Mouse (Mus musculus): ENCODE results near the gene Fgd2. TPM values are rescaled to one million over a fixed set of nuclear protein-coding genes. Genes with fewer than 3 reads are reported as not detected.
A peak's percentile ranks its signal among the peaks of the same experiment; 100 is the strongest.

Gene Fgd2
- total and polyA plus RNA-seq, 2 experiments from 2014 or later = 10.9 to 14.7 TPM

- DNase-seq (ENCODE audit: low spot score) (no peak), ATAC-seq (no peak)
- 0 out of 2 replicates have a peak, but pooled peaks cover 1% of the 10 kb centered on the region for H3K4me1 ChIP-seq (ENCODE audit: insufficient read depth, low read length)
- H3K36me3 ChIP-seq (ENCODE audit: insufficient read depth, low read length) = no peaks in the 10 kb centered on the region
- no peaks in the 10 kb centered on the region for H3K9me3 ChIP-seq (ENCODE audit: low read length)
- no peaks in the 10 kb centered on the region for H3K27me3 ChIP-seq (ENCODE audit: insufficient read depth, low read length)
- no peak overlapping the region for H3K27ac ChIP-seq
- no peak overlapping the region for H3K4me2 ChIP-seq (ENCODE audit: low read depth, low read length)
- no peak overlapping the region for H3K9ac ChIP-seq (replicated peaks; ENCODE audit: low read length)
- TF ChIP-seq CTCF (IDR thresholded peaks at IDR 0.05; ENCODE audit: low read depth) = 0 out of 2 replicates have a peak, but pooled peaks have one; percentile 5
- 70% methylated on average over 3 of the region's 3 CpGs for WGBS
- H3K4me3 ChIP-seq (ENCODE audit: low read length) = no peak overlapping the region
Measured at GRCm38 (mm10) chr17:29421319-29421718, 60.6 kb downstream of the Fgd2 start.

GRCm38 (mm10) chr17:29422337-29422736 is 61.6 kb downstream of the Fgd2 start:
- 88% methylated on average over 6 of the region's 6 CpGs for WGBS
- Histone ChIP-seq H3K27ac (no peak overlapping the region), H3K36me3 (ENCODE audit: insufficient read depth, low read length) (no peaks in the 10 kb centered on the region), H3K27me3 (ENCODE audit: insufficient read depth, low read length) (no peaks in the 10 kb centered on the region), H3K4me1 (ENCODE audit: insufficient read depth, low read length) (no peaks in the 10 kb centered on the region), H3K9ac (replicated peaks; ENCODE audit: low read length) (no peak overlapping the region), H3K4me2 (ENCODE audit: low read depth, low read length) (no peak overlapping the region), H3K9me3 (ENCODE audit: low read length) (no peaks in the 10 kb centered on the region), H3K4me3 (ENCODE audit: low read length) (no peak overlapping the region)
- ATAC-seq (no peak), DNase-seq (ENCODE audit: low spot score) (no peak)
- peak; percentile 34; the same call in 1 of the 2 replicates for TF ChIP-seq CTCF (IDR thresholded peaks at IDR 0.05; ENCODE audit: low read depth)

GRCm38 (mm10) chr17:29422912-29423504 is 62.3 kb downstream of the Fgd2 start:
- 81% methylated on average over 8 of the region's 8 CpGs for WGBS
- no peaks in the 10 kb centered on the region for H3K4me1 ChIP-seq (ENCODE audit: insufficient read depth, low read length)
- H3K4me2 ChIP-seq (ENCODE audit: low read depth, low read length) = no peak overlapping the region
- no peak overlapping the region for H3K9ac ChIP-seq (replicated peaks; ENCODE audit: low read length)
- TF ChIP-seq CTCF (IDR thresholded peaks at IDR 0.05; ENCODE audit: low read depth) = no peak
- H3K27ac ChIP-seq = no peak overlapping the region
- no peaks in the 10 kb centered on the region for H3K9me3 ChIP-seq (ENCODE audit: low read length)
- H3K27me3 ChIP-seq (ENCODE audit: insufficient read depth, low read length) = no peaks in the 10 kb centered on the region
- H3K4me3 ChIP-seq (ENCODE audit: low read length) = no peak overlapping the region
- H3K36me3 ChIP-seq (ENCODE audit: insufficient read depth, low read length) = no peaks in the 10 kb centered on the region
- DNase-seq (ENCODE audit: low spot score) (no peak), ATAC-seq (no peak)

GRCm38 (mm10) chr17:29423991-29424390 is 63.3 kb downstream of the Fgd2 start:
- no peak overlapping the region for H3K9ac ChIP-seq (replicated peaks; ENCODE audit: low read length)
- no peaks in the 10 kb centered on the region for H3K36me3 ChIP-seq (ENCODE audit: insufficient read depth, low read length)
- no peaks in the 10 kb centered on the region for H3K27me3 ChIP-seq (ENCODE audit: insufficient read depth, low read length)
- no peaks in the 10 kb centered on the region for H3K4me1 ChIP-seq (ENCODE audit: insufficient read depth, low read length)
- no peak overlapping the region for H3K4me2 ChIP-seq (ENCODE audit: low read depth, low read length)
- no peak for TF ChIP-seq CTCF (IDR thresholded peaks at IDR 0.05; ENCODE audit: low read depth)
- WGBS = 91% methylated on average over 2 of the region's 2 CpGs
- H3K9me3 ChIP-seq (ENCODE audit: low read length) = no peaks in the 10 kb centered on the region
- ATAC-seq = no peak
- H3K27ac ChIP-seq = no peak overlapping the region
- H3K4me3 ChIP-seq (ENCODE audit: low read length) = no peak overlapping the region
- DNase-seq (ENCODE audit: low spot score) = no peak

- no peak for TF ChIP-seq CTCF (IDR thresholded peaks at IDR 0.05; ENCODE audit: low read depth)
- no peaks in the 10 kb centered on the region for H3K36me3 ChIP-seq (ENCODE audit: insufficient read depth, low read length)
- no peak overlapping the region for H3K4me2 ChIP-seq (ENCODE audit: low read depth, low read length)
- ATAC-seq = no peak
- no peak overlapping the region for H3K27ac ChIP-seq
- no peak overlapping the region for H3K9ac ChIP-seq (replicated peaks; ENCODE audit: low read length)
- no peaks in the 10 kb centered on the region for H3K9me3 ChIP-seq (ENCODE audit: low read length)
- DNase-seq (ENCODE audit: low spot score) = no peak
- H3K4me3 ChIP-seq (ENCODE audit: low read length) = no peak overlapping the region
- no peaks in the 10 kb centered on the region for H3K4me1 ChIP-seq (ENCODE audit: insufficient read depth, low read length)
- no peaks in the 10 kb centered on the region for H3K27me3 ChIP-seq (ENCODE audit: insufficient read depth, low read length)
- WGBS = 65% methylated on average over 9 of the region's 9 CpGs
Measured at GRCm38 (mm10) chr17:29425345-29425744, 64.6 kb downstream of the Fgd2 start.

GRCm38 (mm10) chr17:29428213-29428612 is 67.5 kb downstream of the Fgd2 start:
- Histone ChIP-seq H3K27me3 (ENCODE audit: insufficient read depth, low read length) (no peaks in the 10 kb centered on the region), H3K9me3 (ENCODE audit: low read length) (no peaks in the 10 kb centered on the region), H3K36me3 (ENCODE audit: insufficient read depth, low read length) (no peaks in the 10 kb centered on the region), H3K4me1 (ENCODE audit: insufficient read depth, low read length) (0 out of 2 replicates have a peak, but pooled peaks cover 5% of the 10 kb centered on the region), H3K27ac (no peak overlapping the region), H3K4me3 (ENCODE audit: low read length) (no peak overlapping the region), H3K9ac (replicated peaks; ENCODE audit: low read length) (no peak overlapping the region), H3K4me2 (ENCODE audit: low read depth, low read length) (no peak overlapping the region)
- WGBS = 36% methylated on average over 8 of the region's 8 CpGs
- no peak for TF ChIP-seq CTCF (IDR thresholded peaks at IDR 0.05; ENCODE audit: low read depth)
- ATAC-seq (no peak), DNase-seq (ENCODE audit: low spot score) (no peak)

GRCm38 (mm10) chr17:29428826-29429225 is 68.1 kb downstream of the Fgd2 start:
- ATAC-seq = no peak
- no peak overlapping the region for H3K4me3 ChIP-seq (ENCODE audit: low read length)
- no peaks in the 10 kb centered on the region for H3K9me3 ChIP-seq (ENCODE audit: low read length)
- no peak overlapping the region for H3K27ac ChIP-seq
- no peaks in the 10 kb centered on the region for H3K27me3 ChIP-seq (ENCODE audit: insufficient read depth, low read length)
- H3K4me2 ChIP-seq (ENCODE audit: low read depth, low read length) = no peak overlapping the region
- DNase-seq (ENCODE audit: low spot score) = no peak
- H3K36me3 ChIP-seq (ENCODE audit: insufficient read depth, low read length) = no peaks in the 10 kb centered on the region
- H3K4me1 ChIP-seq (ENCODE audit: insufficient read depth, low read length) = 0 out of 2 replicates have a peak, but pooled peaks cover 5% of the 10 kb centered on the region
- 50% methylated on average over 2 of the region's 2 CpGs for WGBS
- H3K9ac ChIP-seq (replicated peaks; ENCODE audit: low read length) = no peak overlapping the region
- no peak for TF ChIP-seq CTCF (IDR thresholded peaks at IDR 0.05; ENCODE audit: low read depth)

Other genes starting within 250 kb of the Fgd2 start
- gene Rab44, start 246.8 kb upstream of the Fgd2 start, total RNA-seq (2014; rRNA removed) = 1.2 TPM in 2 replicates
- 0.05 and 0.20 TPM in 2 replicates for gene Rab44, start 246.8 kb upstream of the Fgd2 start, polyA plus RNA-seq (2015; fragmentation: Nextera tagmentation; extraction: Ambion mirVana)
- 56.1 and 65.8 TPM in 2 replicates for gene Cpne5, start 122.7 kb upstream of the Fgd2 start, total RNA-seq (2014; rRNA removed)
- 56.6 and 61.6 TPM in 2 replicates for gene Cpne5, start 122.7 kb upstream of the Fgd2 start, polyA plus RNA-seq (2015; fragmentation: Nextera tagmentation; extraction: Ambion mirVana)
- 72.6 and 81.4 TPM in 2 replicates for gene Ppil1, start 96.7 kb upstream of the Fgd2 start, total RNA-seq (2014; rRNA removed)
- 84.3 and 87.7 TPM in 2 replicates for gene Ppil1, start 96.7 kb upstream of the Fgd2 start, polyA plus RNA-seq (2015; fragmentation: Nextera tagmentation; extraction: Ambion mirVana)
- 181 and 262 TPM in 2 replicates for gene BC004004, start 92.1 kb upstream of the Fgd2 start, total RNA-seq (2014; rRNA removed)
- 139 and 145 TPM in 2 replicates for gene BC004004, start 92.1 kb upstream of the Fgd2 start, polyA plus RNA-seq (2015; fragmentation: Nextera tagmentation; extraction: Ambion mirVana)
- gene Pi16, start 43.2 kb upstream of the Fgd2 start, total RNA-seq (2014; rRNA removed) = 2.3 and 2.8 TPM in 2 replicates
- 1.7 and 2.3 TPM in 2 replicates for gene Pi16, start 43.2 kb upstream of the Fgd2 start, polyA plus RNA-seq (2015; fragmentation: Nextera tagmentation; extraction: Ambion mirVana)
- gene Mtch1, start 13.0 kb upstream of the Fgd2 start, total RNA-seq (2014; rRNA removed) = 622 and 633 TPM in 2 replicates
- 464 and 500 TPM in 2 replicates for gene Mtch1, start 13.0 kb upstream of the Fgd2 start, polyA plus RNA-seq (2015; fragmentation: Nextera tagmentation; extraction: Ambion mirVana)
- gene Pim1, start 129.8 kb downstream of the Fgd2 start, total RNA-seq (2014; rRNA removed) = 15.4 and 18.9 TPM in 2 replicates
- 14.6 and 16.8 TPM in 2 replicates for gene Pim1, start 129.8 kb downstream of the Fgd2 start, polyA plus RNA-seq (2015; fragmentation: Nextera tagmentation; extraction: Ambion mirVana)
- gene Gm17657, start 188.7 kb downstream of the Fgd2 start, total RNA-seq (2014; rRNA removed) = not detected in 2 replicates
- not detected in 2 replicates for gene Gm17657, start 188.7 kb downstream of the Fgd2 start, polyA plus RNA-seq (2015; fragmentation: Nextera tagmentation; extraction: Ambion mirVana)
- 39.4 and 40.4 TPM in 2 replicates for gene Tbc1d22b, start 188.9 kb downstream of the Fgd2 start, total RNA-seq (2014; rRNA removed)
- 21.3 and 26.4 TPM in 2 replicates for gene Tbc1d22b, start 188.9 kb downstream of the Fgd2 start, polyA plus RNA-seq (2015; fragmentation: Nextera tagmentation; extraction: Ambion mirVana)
- gene Tmem217, start 191.5 kb downstream of the Fgd2 start, total RNA-seq (2014; rRNA removed) = not detected in 2 replicates
- gene Tmem217, start 191.5 kb downstream of the Fgd2 start, polyA plus RNA-seq (2015; fragmentation: Nextera tagmentation; extraction: Ambion mirVana) = 0.90 and 1.2 TPM in 2 replicates

Measured in hindbrain, postnatal 0 days (tissue).